Mouse (Mus musculus): ENCODE measurements around the gene Skor1. TPM values are rescaled to one million over a fixed set of nuclear protein-coding genes. Genes with fewer than 3 reads are reported as not detected.

The Skor1 gene
- polyA plus RNA-seq, 1 experiment from 2014 or later: 0.06 TPM

DNA sequence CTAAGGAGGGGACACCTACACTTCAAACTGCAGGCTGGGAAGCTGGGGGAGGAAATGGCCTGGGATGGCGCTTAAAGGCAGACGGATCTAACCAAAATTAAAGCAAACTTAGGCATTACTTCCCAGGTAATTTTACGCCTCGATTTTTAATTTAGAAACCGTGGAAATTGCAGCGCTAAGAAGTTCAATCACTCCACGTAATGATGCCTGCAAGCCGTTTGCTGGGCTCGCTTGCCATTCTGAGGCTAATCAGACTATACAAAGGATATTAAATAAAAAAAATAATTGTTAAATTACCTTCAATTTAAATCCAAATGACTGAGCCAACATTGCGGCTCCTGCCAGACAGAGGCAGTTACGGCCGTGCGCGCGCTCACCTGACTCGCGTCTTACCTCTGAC is 9.1 kb downstream of the Skor1 start:
- Histone ChIP-seq H3K9ac (no peak overlapping the region), H3K36me3 (no peaks in the 10 kb centered on the region), H3K27ac (no peak overlapping the region), H3K9me3 (no peaks in the 10 kb centered on the region), H3K27me3 (peaks cover 98% of the 10 kb centered on the region), H3K4me2 (replicated peaks) (no peak overlapping the region), H3K4me3 (no peak overlapping the region), H3K4me1 (peaks cover 65% of the 10 kb centered on the region)
- ATAC-seq (ENCODE audit: low FRiP score, low read depth): no peak
- WGBS: 2% methylated on average over 17 of the region's 17 CpGs

DNA sequence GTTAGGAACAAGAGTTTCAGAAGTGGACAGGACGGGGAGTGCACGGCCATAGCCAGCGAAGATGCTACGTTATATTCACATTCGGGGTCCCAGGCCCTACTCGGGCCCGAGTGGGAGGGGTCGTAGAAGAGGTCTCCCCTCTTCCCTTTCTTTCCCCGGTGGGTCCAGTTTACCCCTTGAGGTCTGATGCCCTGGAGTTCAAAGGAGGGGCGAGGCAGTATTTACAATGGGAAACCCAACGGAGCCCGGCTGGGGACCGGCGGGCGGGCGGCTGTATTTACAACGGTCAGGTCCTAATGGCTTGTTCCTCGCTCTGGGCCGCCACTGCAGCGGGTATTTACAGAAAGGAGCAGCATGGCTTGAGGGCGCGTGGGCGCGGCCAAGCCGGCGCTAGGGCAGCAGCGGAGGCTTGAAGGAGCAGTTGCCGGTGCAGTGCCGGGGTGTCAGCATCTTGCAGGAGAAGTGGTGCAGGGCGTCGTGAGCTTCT is 10.2 kb downstream of the Skor1 start:
- Histone ChIP-seq H3K27ac (no peak overlapping the region), H3K9me3 (no peaks in the 10 kb centered on the region), H3K4me3 (peak overlapping the region; percentile 29), H3K9ac (peak overlapping the region; percentile 35; the same call in 1 of the 2 replicates), H3K27me3 (peaks cover 98% of the 10 kb centered on the region), H3K4me2 (replicated peaks) (peak overlapping the region; percentile 58), H3K4me1 (peaks cover 64% of the 10 kb centered on the region), H3K36me3 (no peaks in the 10 kb centered on the region)
- under 1% methylated on average over 31 of the region's 31 CpGs for WGBS
- ATAC-seq (ENCODE audit: low FRiP score, low read depth): no peak

DNA sequence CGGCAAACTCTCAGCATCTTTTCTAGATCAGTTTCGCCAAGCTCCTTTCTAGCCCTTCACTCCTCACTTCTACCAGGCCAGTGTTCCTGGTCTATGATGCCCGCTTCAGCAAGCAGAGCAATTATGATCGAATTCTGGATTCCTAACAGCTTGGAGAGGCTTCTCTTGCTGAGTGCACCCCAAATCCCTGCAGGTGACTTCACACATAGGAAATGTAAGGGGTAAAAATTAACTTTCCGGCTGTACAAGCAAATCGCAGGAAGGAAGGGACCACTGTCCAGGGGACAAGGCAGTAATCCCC is 11.2 kb downstream of the Skor1 start:
- Histone ChIP-seq H3K4me3 (no peak overlapping the region), H3K4me1 (peaks cover 58% of the 10 kb centered on the region), H3K27ac (no peak overlapping the region), H3K4me2 (replicated peaks) (no peak overlapping the region), H3K9ac (no peak overlapping the region), H3K36me3 (no peaks in the 10 kb centered on the region), H3K9me3 (no peaks in the 10 kb centered on the region), H3K27me3 (peaks cover 92% of the 10 kb centered on the region)
- WGBS: 6% methylated on average over 6 of the region's 6 CpGs
- ATAC-seq (ENCODE audit: low FRiP score, low read depth): no peak

DNA sequence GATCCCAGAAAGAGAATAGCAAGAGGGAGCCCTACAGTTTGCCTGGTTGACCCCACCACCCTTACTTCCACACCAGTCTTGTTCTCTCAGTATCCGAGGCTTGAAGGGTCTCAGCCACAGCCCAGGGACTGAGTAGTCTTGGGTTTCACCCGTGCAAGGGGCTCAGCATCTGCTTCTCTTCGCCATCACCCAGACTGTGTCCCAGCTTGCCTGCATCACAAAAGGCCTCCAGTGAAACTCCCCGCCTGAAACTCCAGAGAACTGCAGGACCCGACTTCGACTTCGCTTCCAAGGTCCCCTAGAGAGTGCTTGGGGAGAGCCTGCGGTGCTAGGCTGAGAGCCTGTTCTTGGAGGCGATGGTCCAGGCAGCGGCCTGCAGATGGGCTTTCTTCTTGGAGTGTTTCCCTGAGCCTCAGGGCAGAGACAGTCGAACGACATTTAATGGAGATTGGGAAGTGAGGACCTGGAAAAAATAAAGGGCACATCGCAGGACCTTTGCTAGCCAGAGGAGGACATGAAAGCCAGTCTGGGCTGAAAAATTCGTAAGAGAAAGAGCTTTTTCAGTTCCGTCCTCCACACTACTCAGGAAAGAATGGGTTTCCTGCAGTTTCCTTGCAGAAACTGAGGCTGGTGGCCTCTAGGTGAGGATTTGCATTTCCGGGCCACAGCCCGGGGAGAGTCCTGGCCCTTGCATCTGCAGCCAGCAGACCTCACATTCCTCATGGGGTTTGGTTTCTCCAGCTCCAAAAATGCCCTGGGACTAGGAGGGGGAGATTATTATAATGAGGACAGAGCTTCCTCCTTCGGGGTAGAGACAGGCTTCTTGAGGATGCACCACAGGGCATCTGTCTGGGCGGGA is 11.8 kb downstream of the Skor1 start:
- 3% methylated on average over 19 of the region's 19 CpGs for WGBS
- Histone ChIP-seq H3K4me2 (replicated peaks) (peak overlapping the region; percentile 62), H3K9ac (no peak overlapping the region), H3K4me1 (peaks cover 56% of the 10 kb centered on the region), H3K9me3 (no peaks in the 10 kb centered on the region), H3K4me3 (peak overlapping the region; percentile 7; the same call in 1 of the 2 replicates), H3K27me3 (peaks cover 86% of the 10 kb centered on the region), H3K27ac (no peak overlapping the region), H3K36me3 (no peaks in the 10 kb centered on the region)
- ATAC-seq (ENCODE audit: low FRiP score, low read depth): no peak

DNA sequence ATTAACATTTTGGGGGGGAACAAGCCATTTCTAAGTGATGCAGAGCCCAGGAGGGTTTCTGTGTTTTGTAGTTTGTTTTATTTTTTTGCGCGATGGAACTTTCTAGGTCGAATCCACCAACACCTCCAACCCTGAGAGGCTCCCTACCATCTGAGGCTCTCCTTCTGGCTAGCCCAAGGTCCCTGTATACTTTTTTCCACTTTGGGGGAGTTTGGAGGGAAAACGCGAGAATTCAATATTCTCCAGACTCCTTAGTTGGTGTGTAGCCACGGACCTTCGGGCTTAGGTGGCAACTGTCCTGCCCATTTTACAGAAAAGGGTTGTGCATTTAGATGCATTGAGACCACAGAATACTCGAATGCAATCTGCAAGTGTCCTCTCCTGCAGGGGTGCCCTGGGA is 12.5 kb downstream of the Skor1 start:
- WGBS: 7% methylated on average over 8 of the region's 8 CpGs
- peaks cover 79% of the 10 kb centered on the region for H3K27me3 ChIP-seq
- H3K36me3 ChIP-seq: no peaks in the 10 kb centered on the region
- H3K9me3 ChIP-seq: no peaks in the 10 kb centered on the region
- no peak for ATAC-seq (ENCODE audit: low FRiP score, low read depth)
- H3K4me1 ChIP-seq: peaks cover 60% of the 10 kb centered on the region
- no peak overlapping the region for H3K9ac ChIP-seq
- H3K27ac ChIP-seq: no peak overlapping the region
- peak overlapping the region; percentile 62; the same call in 1 of the 2 replicates for H3K4me2 ChIP-seq (replicated peaks)
- peak overlapping the region; percentile 7; the same call in 1 of the 2 replicates for H3K4me3 ChIP-seq

DNA sequence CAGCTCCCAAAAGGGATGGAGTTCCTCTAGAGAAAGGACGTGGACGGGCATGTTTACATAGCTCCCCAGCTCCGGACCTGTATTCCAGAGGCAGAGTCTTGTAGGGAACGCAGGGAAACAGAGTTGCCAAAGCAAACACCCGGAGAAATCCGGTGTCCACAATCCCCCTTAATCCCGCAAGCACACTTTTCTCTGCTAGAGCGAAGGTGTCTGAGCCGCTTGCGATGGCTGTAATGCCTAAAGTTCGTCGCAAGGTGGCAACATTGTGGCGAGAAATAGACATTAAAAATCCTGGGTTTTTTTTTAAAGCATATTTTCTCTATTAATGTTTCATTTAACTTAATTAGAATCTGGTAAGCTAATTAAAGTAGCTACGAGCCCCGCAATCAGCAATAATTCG is 13.0 kb downstream of the Skor1 start:
- H3K4me3 ChIP-seq: peak overlapping the region; percentile 37
- no peaks in the 10 kb centered on the region for H3K36me3 ChIP-seq
- H3K27ac ChIP-seq: no peak overlapping the region
- ATAC-seq (ENCODE audit: low FRiP score, low read depth): no peak
- H3K27me3 ChIP-seq: peaks cover 74% of the 10 kb centered on the region
- 0 out of 2 replicates have a peak overlapping the region, but pooled peaks have one; percentile 48 for H3K9ac ChIP-seq
- WGBS: under 1% methylated on average over 16 of the region's 16 CpGs
- H3K4me1 ChIP-seq: peaks cover 61% of the 10 kb centered on the region
- peak overlapping the region; percentile 62 for H3K4me2 ChIP-seq (replicated peaks)
- H3K9me3 ChIP-seq: no peaks in the 10 kb centered on the region

DNA sequence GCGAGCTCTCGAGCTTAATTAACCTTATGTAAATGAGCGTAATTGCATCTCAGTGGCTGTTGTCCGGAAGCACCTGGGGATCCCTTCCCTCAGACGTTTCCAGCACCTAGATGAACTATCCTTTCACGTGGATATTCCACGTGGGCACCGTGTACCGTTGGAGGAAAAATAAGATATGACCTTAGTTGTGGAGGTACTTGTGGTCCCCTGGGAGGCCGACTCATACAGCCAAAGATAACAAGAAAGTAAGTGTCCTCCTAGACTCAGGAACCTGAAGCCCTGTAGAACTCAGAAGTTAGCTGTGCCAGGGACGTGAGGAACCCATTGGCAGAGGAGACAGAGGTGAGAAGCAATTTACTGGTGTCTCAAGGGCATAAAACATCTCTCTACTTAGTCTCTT is 13.4 kb downstream of the Skor1 start:
- 2% methylated on average over 11 of the region's 11 CpGs for WGBS
- H3K4me3 ChIP-seq: peak overlapping the region; percentile 37
- H3K4me2 ChIP-seq (replicated peaks): peak overlapping the region; percentile 62
- peaks cover 70% of the 10 kb centered on the region for H3K27me3 ChIP-seq
- 0 out of 2 replicates have a peak overlapping the region, but pooled peaks have one; percentile 48 for H3K9ac ChIP-seq
- no peak overlapping the region for H3K27ac ChIP-seq
- H3K4me1 ChIP-seq: peaks cover 61% of the 10 kb centered on the region
- no peak for ATAC-seq (ENCODE audit: low FRiP score, low read depth)
- H3K36me3 ChIP-seq: no peaks in the 10 kb centered on the region
- H3K9me3 ChIP-seq: no peaks in the 10 kb centered on the region

DNA sequence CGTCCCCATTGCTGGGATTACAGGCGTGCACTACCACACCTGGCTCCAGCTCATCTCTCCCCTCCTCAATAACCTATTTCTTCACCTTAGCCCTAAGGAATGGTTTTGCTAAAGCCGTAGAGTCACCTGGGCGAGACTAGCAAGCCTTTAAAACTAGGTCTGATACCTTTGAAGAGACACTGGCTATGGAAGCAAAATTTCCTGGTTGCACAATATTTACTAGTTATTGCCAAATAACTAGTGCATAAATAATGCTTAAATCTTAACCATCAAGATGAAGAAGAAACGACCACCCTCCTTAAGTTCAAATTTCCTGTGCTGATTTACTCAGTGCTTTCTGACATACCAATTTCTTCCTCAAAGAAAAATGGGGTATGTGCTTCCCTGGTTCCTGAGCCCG is 15.1 kb downstream of the Skor1 start:
- Histone ChIP-seq H3K36me3 (no peaks in the 10 kb centered on the region), H3K4me3 (peak overlapping the region; percentile 40), H3K4me1 (peaks cover 54% of the 10 kb centered on the region), H3K9ac (peak overlapping the region; percentile 53; the same call in 1 of the 2 replicates), H3K9me3 (no peaks in the 10 kb centered on the region), H3K27ac (no peak overlapping the region), H3K27me3 (peaks cover 53% of the 10 kb centered on the region), H3K4me2 (replicated peaks) (peak overlapping the region; percentile 74)
- 13% methylated on average over 6 of the region's 6 CpGs for WGBS
- no peak for ATAC-seq (ENCODE audit: low FRiP score, low read depth)

DNA sequence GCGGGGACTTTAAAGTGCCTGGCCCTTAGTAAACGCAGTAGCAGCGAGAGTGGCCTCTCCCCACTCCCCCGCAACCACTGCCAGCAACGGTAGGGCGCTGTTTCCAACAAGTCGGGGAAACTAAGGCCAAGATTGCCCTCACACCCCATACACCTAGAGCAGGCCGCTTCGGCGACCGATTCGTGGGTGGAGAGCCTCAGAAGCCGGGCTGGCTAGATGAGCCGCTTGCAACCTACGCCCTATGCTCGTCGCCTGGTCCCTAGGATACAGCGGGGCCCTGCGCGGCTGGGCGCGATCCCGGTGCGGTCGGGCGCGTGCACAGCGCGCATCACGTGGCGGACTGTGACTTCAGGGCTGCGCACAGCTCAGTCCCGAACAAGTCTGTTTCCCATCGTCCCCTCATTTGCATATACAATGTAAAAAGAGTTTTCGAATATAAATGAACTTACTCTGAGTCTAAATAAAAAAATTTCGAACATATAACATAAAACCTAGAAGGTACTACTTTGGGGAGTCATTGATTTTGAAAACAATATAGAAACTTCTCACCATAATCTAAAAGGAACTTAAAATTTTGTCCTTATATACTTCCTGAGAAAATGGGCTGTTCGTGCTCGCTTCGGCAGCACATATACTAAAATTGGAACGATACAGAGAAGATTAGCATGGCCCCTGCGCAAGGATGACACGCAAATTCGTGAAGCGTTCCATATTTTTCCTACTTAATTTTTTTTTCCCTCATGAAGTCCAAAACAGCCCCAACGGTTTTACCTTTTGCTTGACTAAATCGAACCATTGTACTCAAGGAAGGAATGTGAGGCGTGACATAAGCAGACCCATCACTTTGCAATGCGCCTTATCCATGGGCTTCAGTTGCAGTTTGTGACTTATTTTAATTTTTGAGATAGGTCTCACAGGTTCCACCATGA is 15.8 kb downstream of the Skor1 start:
- Histone ChIP-seq H3K36me3 (no peaks in the 10 kb centered on the region), H3K4me2 (replicated peaks) (peak overlapping the region; percentile 84), H3K4me1 (peaks cover 50% of the 10 kb centered on the region), H3K9ac (peak overlapping the region; percentile 78), H3K27ac (peak overlapping the region; percentile 84; the same call in 1 of the 2 replicates), H3K27me3 (peaks cover 46% of the 10 kb centered on the region), H3K4me3 (peak overlapping the region; percentile 67), H3K9me3 (no peaks in the 10 kb centered on the region)
- peak; percentile 97 for ATAC-seq (ENCODE audit: low FRiP score, low read depth)
- WGBS: 1% methylated on average over 48 of the region's 48 CpGs

DNA sequence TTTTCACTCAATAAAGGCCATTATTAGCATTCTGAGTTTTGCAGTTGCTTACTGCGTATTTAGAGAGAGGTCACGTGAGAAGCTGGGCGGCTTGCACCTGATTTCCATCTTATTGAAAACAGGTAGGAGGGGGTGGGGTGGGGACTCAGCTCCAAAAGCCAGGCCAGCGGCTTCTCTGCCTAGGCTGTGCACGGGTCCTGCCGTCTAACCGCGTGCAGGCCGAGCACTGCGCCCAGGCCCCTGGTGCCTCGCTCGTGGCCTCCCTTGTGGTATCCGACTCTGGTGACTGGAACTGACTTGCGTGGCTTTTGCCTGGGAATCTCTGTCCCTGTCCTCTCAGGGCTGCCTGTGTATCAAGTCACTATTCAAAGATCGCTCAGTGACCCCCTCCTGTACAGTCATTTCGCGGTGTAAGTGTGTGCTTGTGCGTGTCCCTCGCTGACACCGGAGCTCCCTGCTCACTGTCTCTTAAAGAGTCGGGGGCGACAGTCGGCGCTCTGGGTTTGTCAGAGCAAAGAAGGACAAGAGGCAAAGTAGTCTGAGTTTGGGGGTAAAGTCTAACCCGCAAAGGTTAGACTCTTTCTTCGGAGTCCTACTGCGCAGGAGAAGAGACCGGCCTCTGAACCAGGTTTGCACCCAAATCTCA is 16.7 kb downstream of the Skor1 start:
- Histone ChIP-seq H3K27ac (peak overlapping the region; percentile 84; the same call in 1 of the 2 replicates), H3K4me2 (replicated peaks) (peak overlapping the region; percentile 84), H3K4me1 (peaks cover 45% of the 10 kb centered on the region), H3K36me3 (no peaks in the 10 kb centered on the region), H3K9ac (peak overlapping the region; percentile 78), H3K9me3 (no peaks in the 10 kb centered on the region), H3K4me3 (peak overlapping the region; percentile 67), H3K27me3 (peaks cover 37% of the 10 kb centered on the region)
- ATAC-seq (ENCODE audit: low FRiP score, low read depth): peak; percentile 15; the same call in 1 of the 2 replicates
- WGBS: under 1% methylated on average over 28 of the region's 28 CpGs

DNA sequence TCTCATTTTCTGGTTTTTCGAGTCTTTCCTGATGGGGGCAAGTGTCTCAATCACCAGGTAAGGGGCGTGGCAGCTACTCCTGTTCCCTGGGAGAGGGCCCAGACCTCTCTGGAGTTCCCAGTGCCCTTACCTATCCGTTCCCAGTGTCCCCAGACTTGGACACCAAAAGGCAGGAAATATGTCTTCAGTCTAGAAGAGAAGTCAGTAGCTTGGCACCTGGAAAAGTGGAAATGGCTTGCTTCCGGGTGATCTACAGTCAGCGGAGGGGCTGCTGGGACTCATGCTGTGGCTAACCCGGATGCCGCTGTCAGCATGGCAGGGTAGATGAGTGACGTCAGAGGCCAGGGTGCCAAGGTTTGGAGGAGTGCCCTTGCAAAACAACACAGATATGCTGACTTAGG is 19.1 kb downstream of the Skor1 start:
- no peak for ATAC-seq (ENCODE audit: low FRiP score, low read depth)
- no peak overlapping the region for H3K27ac ChIP-seq
- no peak overlapping the region for H3K4me2 ChIP-seq (replicated peaks)
- peaks cover 24% of the 10 kb centered on the region for H3K4me1 ChIP-seq
- WGBS: 84% methylated on average over 8 of the region's 8 CpGs
- peaks cover 15% of the 10 kb centered on the region for H3K27me3 ChIP-seq
- H3K36me3 ChIP-seq: no peaks in the 10 kb centered on the region
- H3K9ac ChIP-seq: no peak overlapping the region
- no peaks in the 10 kb centered on the region for H3K9me3 ChIP-seq
- no peak overlapping the region for H3K4me3 ChIP-seq

Measured in limb, embryonic 13.5 days (tissue).